Mouse (Mus musculus): Measurements from ENCODE around the gene Pmepa1. TPM values are rescaled to one million over a fixed set of nuclear protein-coding genes. Genes with fewer than 3 reads are reported as not detected.
A peak's percentile ranks its signal among the peaks of the same experiment; 100 is the strongest.

Pmepa1 gene
- polyA plus RNA-seq, 1 experiment from 2014 or later: 5.3 TPM

DNA sequence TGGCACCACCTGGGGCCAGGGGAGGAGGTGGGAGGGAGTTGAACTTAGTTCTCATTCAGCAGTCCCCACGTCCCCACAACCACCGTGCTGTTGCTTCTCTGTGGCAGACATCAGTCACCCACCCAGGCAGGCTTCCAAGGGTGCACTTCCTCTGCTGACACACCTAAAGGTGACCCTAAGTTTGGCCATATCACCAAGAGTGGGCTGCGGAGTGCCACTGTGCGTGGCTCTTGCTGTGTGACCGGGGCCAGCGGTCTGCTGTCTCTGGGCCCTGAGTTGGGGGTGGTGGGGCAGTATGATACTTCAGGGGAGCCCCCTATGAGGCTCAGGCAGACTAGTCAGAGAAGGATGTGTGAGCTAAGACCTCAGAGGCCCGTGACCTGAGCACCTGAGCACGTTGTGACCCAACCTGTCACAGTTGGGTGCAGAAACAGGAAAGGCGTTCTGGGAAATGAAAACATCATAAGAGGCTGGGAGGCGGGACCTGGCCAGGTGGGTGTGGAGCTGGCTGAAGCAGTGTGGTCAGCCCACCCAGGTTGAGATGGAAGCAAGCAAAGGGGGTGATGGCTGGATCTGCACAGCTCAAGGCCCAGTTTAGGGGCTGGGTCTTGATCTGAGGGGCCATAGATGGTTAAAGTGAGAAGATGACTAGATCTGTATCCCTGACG lies 95.5 kb downstream of the Pmepa1 start:
- H3K27me3 ChIP-seq (ENCODE audit: control insufficient read depth, insufficient read depth, low read length): no peaks in the 10 kb centered on the region; the same call in 1 of the 2 replicates
- H3K36me3 ChIP-seq (replicated peaks; ENCODE audit: control insufficient read depth, insufficient read depth): no peaks in the 10 kb centered on the region
- ATAC-seq (ENCODE audit: low FRiP score) (no peak), DNase-seq (ENCODE audit: low spot score) (no peak)
- no peak overlapping the region for H3K4me3 ChIP-seq (replicated peaks; ENCODE audit: low read length)
- H3K9ac ChIP-seq: no peak overlapping the region
- no peaks in the 10 kb centered on the region for H3K4me1 ChIP-seq (replicated peaks; ENCODE audit: control insufficient read depth, insufficient read depth, low read length)
- H3K27ac ChIP-seq: no peak overlapping the region
- no peaks in the 10 kb centered on the region for H3K9me3 ChIP-seq (ENCODE audit: control insufficient read depth, low read length)
- 85% methylated on average over 11 of the region's 11 CpGs for WGBS
- no peak overlapping the region for H3K4me2 ChIP-seq (replicated peaks)

DNA sequence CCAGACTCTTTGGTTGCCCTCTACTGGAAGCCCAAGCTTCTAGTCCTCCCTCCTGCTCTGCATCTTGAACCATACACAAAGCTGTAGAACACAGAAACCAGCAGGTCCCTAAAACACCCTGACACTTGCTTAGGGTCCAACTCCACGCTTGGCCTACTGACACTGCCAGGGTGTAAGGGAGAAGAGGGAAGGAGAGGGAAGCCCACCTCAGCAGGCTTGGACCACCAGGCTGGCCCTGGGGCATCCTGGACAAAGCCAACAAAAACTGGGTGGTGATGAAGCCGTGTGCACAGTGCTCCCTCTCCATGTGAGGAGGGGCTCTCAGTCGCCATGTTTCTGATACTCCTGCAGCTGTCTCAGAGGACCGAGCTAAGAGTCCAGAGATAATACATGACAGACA lies 96.3 kb downstream of the Pmepa1 start:
- WGBS: 87% methylated on average over 4 of the region's 4 CpGs
- no peak overlapping the region for H3K4me2 ChIP-seq (replicated peaks)
- H3K36me3 ChIP-seq (replicated peaks; ENCODE audit: control insufficient read depth, insufficient read depth): no peaks in the 10 kb centered on the region
- no peaks in the 10 kb centered on the region; the same call in 1 of the 2 replicates for H3K27me3 ChIP-seq (ENCODE audit: control insufficient read depth, insufficient read depth, low read length)
- no peak for DNase-seq (ENCODE audit: low spot score)
- no peaks in the 10 kb centered on the region for H3K4me1 ChIP-seq (replicated peaks; ENCODE audit: control insufficient read depth, insufficient read depth, low read length)
- ATAC-seq (ENCODE audit: low FRiP score): no peak
- no peaks in the 10 kb centered on the region for H3K9me3 ChIP-seq (ENCODE audit: control insufficient read depth, low read length)
- H3K27ac ChIP-seq: no peak overlapping the region
- H3K4me3 ChIP-seq (replicated peaks; ENCODE audit: low read length): no peak overlapping the region
- no peak overlapping the region for H3K9ac ChIP-seq

DNA sequence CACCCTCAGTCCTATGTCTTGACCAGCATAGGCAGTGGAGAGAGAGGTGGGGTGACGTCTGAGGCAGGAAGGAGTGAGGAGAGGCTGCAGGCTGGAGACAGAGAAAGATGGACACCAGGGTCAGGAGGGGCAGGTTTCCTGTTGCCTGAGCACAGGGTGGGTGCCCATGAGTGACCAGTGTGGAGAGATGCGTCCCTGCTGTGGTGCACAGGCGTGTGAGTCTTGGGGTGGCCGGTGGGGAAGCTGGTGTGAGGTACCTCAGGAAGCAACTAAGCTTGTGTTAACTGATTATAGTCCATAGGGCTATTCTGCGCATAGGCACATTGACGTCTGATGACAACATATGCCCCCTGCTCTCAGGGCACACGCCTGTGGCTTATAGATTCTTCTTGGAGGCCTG lies 97.3 kb downstream of the Pmepa1 start:
- no peaks in the 10 kb centered on the region for H3K9me3 ChIP-seq (ENCODE audit: control insufficient read depth, low read length)
- no peaks in the 10 kb centered on the region for H3K36me3 ChIP-seq (replicated peaks; ENCODE audit: control insufficient read depth, insufficient read depth)
- DNase-seq (ENCODE audit: low spot score) (no peak), ATAC-seq (ENCODE audit: low FRiP score) (no peak)
- no peak overlapping the region for H3K9ac ChIP-seq
- no peaks in the 10 kb centered on the region; the same call in 1 of the 2 replicates for H3K27me3 ChIP-seq (ENCODE audit: control insufficient read depth, insufficient read depth, low read length)
- no peak overlapping the region for H3K27ac ChIP-seq
- 87% methylated on average over 7 of the region's 7 CpGs for WGBS
- H3K4me3 ChIP-seq (replicated peaks; ENCODE audit: low read length): no peak overlapping the region
- peaks cover 8% of the 10 kb centered on the region for H3K4me1 ChIP-seq (replicated peaks; ENCODE audit: control insufficient read depth, insufficient read depth, low read length)
- no peak overlapping the region for H3K4me2 ChIP-seq (replicated peaks)

DNA sequence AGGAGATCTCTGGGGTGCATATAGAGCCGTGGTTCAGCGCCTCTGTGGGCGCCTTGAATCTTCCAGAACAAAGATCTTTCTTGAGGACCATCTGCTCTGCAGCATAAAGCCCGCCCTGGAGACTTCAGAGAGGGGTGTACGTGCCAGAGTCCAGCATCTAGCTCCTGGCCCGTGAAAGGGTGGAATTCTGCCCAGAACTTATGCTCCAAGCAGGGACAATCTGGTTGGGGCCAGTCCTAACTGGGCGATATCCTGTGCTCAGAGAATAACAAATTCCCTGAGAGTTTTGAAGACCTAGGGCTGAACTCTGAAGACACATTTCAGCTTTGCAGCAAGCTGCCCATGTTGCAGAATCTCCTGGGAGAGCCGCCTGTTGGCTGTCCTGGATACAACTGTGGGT lies 98.4 kb downstream of the Pmepa1 start:
- Histone ChIP-seq H3K36me3 (replicated peaks; ENCODE audit: control insufficient read depth, insufficient read depth) (no peaks in the 10 kb centered on the region), H3K27me3 (ENCODE audit: control insufficient read depth, insufficient read depth, low read length) (no peaks in the 10 kb centered on the region; the same call in 1 of the 2 replicates)
- 83% methylated on average over 8 of the region's 8 CpGs for WGBS

DNA sequence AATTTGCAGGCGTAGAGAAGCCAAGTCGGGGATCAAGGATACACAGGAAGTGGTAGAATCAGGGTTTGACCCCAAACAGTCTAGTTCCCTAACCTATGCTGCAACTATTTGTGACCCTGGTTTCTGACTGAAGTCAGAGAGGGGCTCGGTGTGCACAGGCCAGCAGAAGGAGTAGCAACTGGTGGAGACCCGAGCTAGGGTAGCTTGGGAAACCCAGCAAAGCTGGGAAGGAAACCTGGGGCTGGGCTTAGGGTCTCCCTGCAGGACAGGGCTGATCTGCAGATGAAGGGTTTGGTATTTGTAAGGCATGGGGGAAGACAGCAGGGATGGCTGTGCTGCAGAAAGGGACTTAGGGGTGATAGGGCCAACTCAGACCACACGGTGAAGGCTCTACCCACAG lies 98.9 kb downstream of the Pmepa1 start:
- peaks cover 22% of the 10 kb centered on the region for H3K4me1 ChIP-seq (replicated peaks; ENCODE audit: control insufficient read depth, insufficient read depth, low read length)
- H3K9me3 ChIP-seq (ENCODE audit: control insufficient read depth, low read length): no peaks in the 10 kb centered on the region
- H3K27ac ChIP-seq: no peak overlapping the region
- ATAC-seq (ENCODE audit: low FRiP score) (no peak), DNase-seq (ENCODE audit: low spot score) (no peak)
- H3K4me3 ChIP-seq (replicated peaks; ENCODE audit: low read length): no peak overlapping the region
- WGBS: 88% methylated on average over 5 of the region's 5 CpGs
- no peak overlapping the region for H3K4me2 ChIP-seq (replicated peaks)
- no peaks in the 10 kb centered on the region for H3K36me3 ChIP-seq (replicated peaks; ENCODE audit: control insufficient read depth, insufficient read depth)
- H3K9ac ChIP-seq: no peak overlapping the region
- H3K27me3 ChIP-seq (ENCODE audit: control insufficient read depth, insufficient read depth, low read length): no peaks in the 10 kb centered on the region; the same call in 1 of the 2 replicates

More for the DNA sequence above, 98.4 kb downstream of the Pmepa1 start:
- ATAC-seq (ENCODE audit: low FRiP score) (no peak), DNase-seq (ENCODE audit: low spot score) (no peak)
- Histone ChIP-seq H3K9ac (no peak overlapping the region), H3K4me2 (replicated peaks) (no peak overlapping the region), H3K4me1 (replicated peaks; ENCODE audit: control insufficient read depth, insufficient read depth, low read length) (peaks cover 17% of the 10 kb centered on the region), H3K9me3 (ENCODE audit: control insufficient read depth, low read length) (no peaks in the 10 kb centered on the region), H3K27ac (no peak overlapping the region), H3K4me3 (replicated peaks; ENCODE audit: low read length) (no peak overlapping the region)

DNA sequence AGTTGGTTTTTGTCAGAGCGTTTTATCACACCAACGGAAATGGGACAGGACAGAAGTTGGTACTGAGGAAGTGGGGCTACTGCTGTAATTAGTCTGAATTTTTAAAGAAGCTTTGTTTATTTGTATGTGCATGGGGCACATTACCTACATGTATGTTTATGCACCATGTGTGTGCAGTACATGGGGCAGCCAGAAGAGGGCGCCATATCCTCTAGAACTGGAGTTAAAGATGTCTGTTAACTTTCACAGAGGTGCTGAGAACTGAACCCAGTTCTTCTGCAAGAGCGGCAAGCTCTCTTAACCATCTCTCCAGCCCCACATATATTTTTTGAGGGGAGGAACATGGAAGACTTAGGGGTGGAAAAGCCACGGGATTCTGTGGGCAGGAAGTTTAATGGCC lies 100.6 kb downstream of the Pmepa1 start:
- H3K4me1 ChIP-seq (replicated peaks; ENCODE audit: control insufficient read depth, insufficient read depth, low read length): peaks cover 37% of the 10 kb centered on the region
- no peak overlapping the region for H3K9ac ChIP-seq
- 100% methylated on average over 5 of the region's 5 CpGs for WGBS
- H3K27ac ChIP-seq: no peak overlapping the region
- H3K36me3 ChIP-seq (replicated peaks; ENCODE audit: control insufficient read depth, insufficient read depth): no peaks in the 10 kb centered on the region
- DNase-seq (ENCODE audit: low spot score) (no peak), ATAC-seq (ENCODE audit: low FRiP score) (no peak)
- H3K4me2 ChIP-seq (replicated peaks): no peak overlapping the region
- no peaks in the 10 kb centered on the region for H3K9me3 ChIP-seq (ENCODE audit: control insufficient read depth, low read length)
- H3K4me3 ChIP-seq (replicated peaks; ENCODE audit: low read length): no peak overlapping the region
- H3K27me3 ChIP-seq (ENCODE audit: control insufficient read depth, insufficient read depth, low read length): no peaks in the 10 kb centered on the region

DNA sequence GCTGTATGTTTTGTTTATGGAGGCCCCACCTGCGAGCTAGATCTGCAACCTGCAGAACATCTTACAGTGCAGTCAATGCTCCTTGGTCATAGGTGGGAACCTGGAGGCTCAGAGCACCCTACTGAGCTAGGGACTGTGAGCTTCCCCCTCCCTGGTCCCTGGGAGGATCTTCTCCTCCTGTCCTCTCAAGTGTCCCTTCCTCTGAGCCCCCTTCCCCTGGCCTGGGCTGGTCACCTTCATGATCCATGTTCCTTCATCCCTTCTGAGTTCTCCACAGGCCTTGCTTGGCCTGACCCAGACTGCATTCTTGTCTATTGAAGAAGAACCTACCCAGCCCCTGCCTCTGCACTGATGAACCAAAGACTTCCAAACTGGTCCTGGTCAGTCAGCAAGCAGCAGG lies 101.8 kb downstream of the Pmepa1 start:
- Histone ChIP-seq H3K36me3 (replicated peaks; ENCODE audit: control insufficient read depth, insufficient read depth) (no peaks in the 10 kb centered on the region), H3K4me2 (replicated peaks) (peak overlapping the region; percentile 53), H3K27ac (peak overlapping the region; percentile 93), H3K9ac (peak overlapping the region; percentile 22; the same call in 1 of the 2 replicates), H3K4me1 (replicated peaks; ENCODE audit: control insufficient read depth, insufficient read depth, low read length) (peaks cover 37% of the 10 kb centered on the region), H3K4me3 (replicated peaks; ENCODE audit: low read length) (no peak overlapping the region), H3K9me3 (ENCODE audit: control insufficient read depth, low read length) (no peaks in the 10 kb centered on the region), H3K27me3 (ENCODE audit: control insufficient read depth, insufficient read depth, low read length) (no peaks in the 10 kb centered on the region)
- WGBS: 73% methylated on average over 1 of the region's 1 CpGs
- DNase-seq (ENCODE audit: low spot score) (no peak), ATAC-seq (ENCODE audit: low FRiP score) (no peak)

Other genes starting within 250 kb of the Pmepa1 start
- 0.05 TPM in 1 of 2 replicates, not detected in the other for gene Ctcfl, start 157.0 kb downstream of the Pmepa1 start, polyA plus RNA-seq (2014; fragmentation: Nextera tagmentation; extraction: Ambion mirVana)
- not detected in 2 replicates for gene Pck1, start 123.5 kb downstream of the Pmepa1 start, polyA plus RNA-seq (2014; fragmentation: Nextera tagmentation; extraction: Ambion mirVana)
- gene Zbp1, start 57.6 kb downstream of the Pmepa1 start, polyA plus RNA-seq (2014; fragmentation: Nextera tagmentation; extraction: Ambion mirVana): 0.27 TPM in 1 of 2 replicates, not detected in the other
- gene 1700021F07Rik, start 246.1 kb upstream of the Pmepa1 start, polyA plus RNA-seq (2014; fragmentation: Nextera tagmentation; extraction: Ambion mirVana): not detected in 2 replicates

Data from hindbrain, embryonic 14.5 days (tissue).